Mouse (Mus musculus): ENCODE measurements around the gene Lmo2.

DNA sequence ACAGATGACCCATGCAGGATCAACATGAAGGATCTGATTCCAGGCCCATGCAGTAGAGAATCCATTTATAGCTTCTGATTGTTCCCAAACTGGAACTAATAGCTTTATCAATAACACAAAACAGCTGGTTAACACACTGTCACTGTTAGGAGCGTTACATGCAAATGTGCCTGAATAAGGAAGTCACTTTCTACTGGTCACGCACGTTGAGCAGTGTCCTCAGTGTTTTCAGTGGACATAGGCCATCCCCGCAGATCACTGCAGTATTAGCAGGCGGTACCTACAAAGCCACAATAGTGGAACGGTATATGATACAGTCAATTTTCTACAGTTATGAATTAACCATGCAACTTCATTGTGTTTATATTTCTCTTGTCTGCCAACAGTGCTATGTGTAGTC is 38.3 kb upstream of the Lmo2 start:
- TF ChIP-seq CTCF (IDR thresholded peaks at IDR 0.05; ENCODE audit: borderline replicate concordance, insufficient read depth, low read depth, low read length), result no peak
- no peak for TF ChIP-seq POLR2A (IDR thresholded peaks at IDR 0.05; ENCODE audit: borderline replicate concordance, insufficient read depth, low read length)
